Mouse (Mus musculus) CH12.LX (cell line): ENCODE measurements around the gene Nfatc2. TPM values are rescaled to one million over a fixed set of nuclear protein-coding genes. Genes with fewer than 3 reads are reported as not detected.

ENCODE experiments used
- DNase-seq: peaks from one replicate; pipeline ENCODE4 v3.0.0-alpha.2; 2013; ENCODE audit errors: extremely low read depth
- H3K27ac ChIP-seq: 2 replicates; pipeline ENCODE4 v1.5.1; 2012; ENCODE audit warnings: low read depth, mild to moderate bottlenecking, control low read depth, moderate library complexity; ENCODE audit not compliant: insufficient read depth
- H3K27me3 ChIP-seq: replicated peaks from 2 replicates; pipeline ENCODE3; 2012; ENCODE audit warnings: inconsistent platforms
- H3K36me3 ChIP-seq, 2 experiments: replicated peaks in 1 of 2; 2 replicates each; pipeline versions ENCODE3 to v1.6.1; 2012; ENCODE audit warnings: inconsistent platforms in 1 of 2, low read length in 1 of 2, mild to moderate bottlenecking in 1 of 2, mixed read lengths in 1 of 2, moderate library complexity in 1 of 2; ENCODE audit not compliant: control insufficient read depth in 1 of 2, insufficient read depth in 1 of 2
- H3K4me1 ChIP-seq, 2 experiments: 2 replicates each; pipeline ENCODE4 v1.6.1; 2012; ENCODE audit warnings: inconsistent platforms in 1 of 2, moderate library complexity in 1 of 2; ENCODE audit not compliant: insufficient read depth in 2 of 2, control insufficient read depth in 1 of 2
- H3K4me2 ChIP-seq: 2 replicates; pipeline ENCODE4 v1.6.1; 2012; ENCODE audit warnings: low read depth, mild to moderate bottlenecking, control low read depth; ENCODE audit not compliant: poor library complexity, insufficient read depth, severe bottlenecking
- H3K4me3 ChIP-seq, 3 experiments: fragments of 150-350 bp in 1 of 3; sonication (generic) in 1 of 3; replicated peaks in 1 of 3; 2 replicates each; pipeline versions ENCODE3 to v1.5.1; 2011 to 2012; ENCODE audit warnings: low read depth in 2 of 3, low read length in 2 of 3, mild to moderate bottlenecking in 2 of 3, moderate library complexity in 2 of 3, control low read depth in 1 of 3, improper control_type of control experiment in 1 of 3, inconsistent platforms in 1 of 3, mixed read lengths in 1 of 3; ENCODE audit not compliant: poor library complexity in 1 of 3
- H3K79me2 ChIP-seq: replicated peaks from 2 replicates; pipeline ENCODE4 v1.6.1; 2012; ENCODE audit warnings: mild to moderate bottlenecking, moderate library complexity; ENCODE audit not compliant: control insufficient read depth, poor library complexity, insufficient read depth, severe bottlenecking; ENCODE audit errors: extremely low read depth
- H3K9ac ChIP-seq: 2 replicates; pipeline ENCODE4 v1.6.1; 2012; ENCODE audit warnings: low read depth, mild to moderate bottlenecking, control low read depth, moderate library complexity; ENCODE audit not compliant: insufficient read depth
- H3K9me3 ChIP-seq: replicated peaks from 2 replicates; pipeline ENCODE3; 2012; ENCODE audit warnings: low read length, inconsistent platforms, mixed read lengths
- BHLHE40 ChIP-seq: IDR thresholded peaks from 2 replicates; pipeline ENCODE4 v1.6.1; 2011; ENCODE audit warnings: mild to moderate bottlenecking, low read depth, low read length, improper control_type of control experiment
- CHD1 ChIP-seq: IDR thresholded peaks from 2 replicates; pipeline ENCODE4 v1.6.1; 2012; ENCODE audit warnings: low read depth, low read length, improper control_type of control experiment, inconsistent platforms
- CTCF ChIP-seq, 2 experiments: IDR thresholded peaks in 1 of 2; conservative IDR thresholded peaks in 1 of 2; 2 replicates each; pipeline ENCODE4 v1.5.1; 2011 to 2012; ENCODE audit warnings: low read depth in 2 of 2, low read length in 2 of 2, improper control_type of control experiment in 1 of 2, inconsistent platforms in 1 of 2, mild to moderate bottlenecking in 1 of 2, moderate library complexity in 1 of 2
- ELF1 ChIP-seq: IDR thresholded peaks from 2 replicates; pipeline ENCODE4 v1.6.1; 2014; ENCODE audit warnings: low read depth, mild to moderate bottlenecking, inconsistent platforms, low read length, improper control_type of control experiment
- ETS1 ChIP-seq: conservative IDR thresholded peaks from 2 replicates; pipeline ENCODE4 v1.6.1; 2012; ENCODE audit warnings: low read depth, mild to moderate bottlenecking, inconsistent platforms, low read length, improper control_type of control experiment, moderate library complexity
- GABPA ChIP-seq: IDR thresholded peaks from 2 replicates; pipeline ENCODE4 v1.6.1; 2012; ENCODE audit warnings: low read depth, low read length, improper control_type of control experiment, inconsistent platforms; ENCODE audit not compliant: insufficient replicate concordance
- JUN ChIP-seq: IDR thresholded peaks from 2 replicates; pipeline ENCODE4 v1.6.1; 2011; ENCODE audit warnings: low read depth, mild to moderate bottlenecking, low read length, improper control_type of control experiment, moderate library complexity; ENCODE audit not compliant: insufficient read depth
- KAT2A ChIP-seq: IDR thresholded peaks from 2 replicates; pipeline ENCODE4 v1.6.1; 2012; ENCODE audit warnings: low read length, improper control_type of control experiment, inconsistent platforms; ENCODE audit not compliant: insufficient replicate concordance
- MAFK ChIP-seq: IDR thresholded peaks from 2 replicates; pipeline ENCODE4 v1.6.1; 2011; ENCODE audit warnings: low read length, improper control_type of control experiment; ENCODE audit not compliant: insufficient replicate concordance
- MAX ChIP-seq: IDR thresholded peaks from 2 replicates; pipeline ENCODE4 v1.6.1; 2011; ENCODE audit warnings: low read length, improper control_type of control experiment
- MEF2A ChIP-seq: IDR thresholded peaks from 2 replicates; pipeline ENCODE4 v1.6.1; 2014; ENCODE audit warnings: low read depth, mild to moderate bottlenecking, inconsistent platforms, low read length, improper control_type of control experiment, borderline replicate concordance
- MXI1 ChIP-seq: IDR thresholded peaks from 2 replicates; pipeline ENCODE4 v1.6.1; 2011; ENCODE audit warnings: mild to moderate bottlenecking, low read depth, low read length, improper control_type of control experiment
- MYC ChIP-seq: IDR thresholded peaks from 2 replicates; pipeline ENCODE4 v1.6.1; 2011; ENCODE audit warnings: low read depth, mild to moderate bottlenecking, improper control_type of control experiment, low read length
- NELFE ChIP-seq: IDR thresholded peaks from 2 replicates; pipeline ENCODE4 v1.6.1; 2011; ENCODE audit warnings: low read depth, low read length, improper control_type of control experiment
- PAX5 ChIP-seq: IDR thresholded peaks from 2 replicates; pipeline ENCODE4 v1.6.1; 2012; ENCODE audit warnings: low read length, inconsistent platforms, mixed read lengths
- POLR2A ChIP-seq: IDR thresholded peaks from 2 replicates; pipeline ENCODE4 v1.6.1; 2011; ENCODE audit warnings: low read depth, mild to moderate bottlenecking, improper control_type of control experiment, low read length
- POLR2AphosphoS2 ChIP-seq: IDR thresholded peaks from 2 replicates; pipeline ENCODE4 v1.6.1; 2011; ENCODE audit warnings: low read depth, low read length, improper control_type of control experiment
- SIN3A ChIP-seq: IDR thresholded peaks from 2 replicates; pipeline ENCODE4 v1.6.1; 2012; ENCODE audit warnings: low read length, improper control_type of control experiment, inconsistent platforms
- SMC3 ChIP-seq: IDR thresholded peaks from 2 replicates; pipeline ENCODE4 v1.6.1; 2011; ENCODE audit warnings: low read depth, low read length, improper control_type of control experiment
- TBP ChIP-seq: conservative IDR thresholded peaks from 2 replicates; pipeline ENCODE4 v1.6.1; 2011; ENCODE audit warnings: low read depth, low read length, improper control_type of control experiment
- USF1 ChIP-seq: IDR thresholded peaks from 2 replicates; pipeline ENCODE4 v1.6.1; 2014; ENCODE audit warnings: low read depth, mild to moderate bottlenecking, inconsistent platforms, low read length, improper control_type of control experiment
- USF2 ChIP-seq: conservative IDR thresholded peaks from 2 replicates; pipeline ENCODE4 v1.6.1; 2011; ENCODE audit warnings: low read depth, low read length, improper control_type of control experiment
- ZC3H11A ChIP-seq: IDR thresholded peaks from 2 replicates; pipeline ENCODE4 v1.6.1; 2012; ENCODE audit warnings: low read depth, mild to moderate bottlenecking, inconsistent platforms, low read length, improper control_type of control experiment
- ZKSCAN1 ChIP-seq: IDR thresholded peaks from 2 replicates; pipeline ENCODE4 v1.6.1; 2012; ENCODE audit warnings: low read depth, inconsistent platforms, low read length, improper control_type of control experiment, borderline replicate concordance
- ZMIZ1 ChIP-seq: IDR thresholded peaks from 2 replicates; pipeline ENCODE4 v1.6.1; 2012; ENCODE audit warnings: low read depth, mild to moderate bottlenecking, inconsistent platforms, low read length, improper control_type of control experiment
- dilution Hi-C: fragments of 300-500 bp; cut with MboI; formaldehyde crosslinking; loops from 2 replicates; pipeline ENCODE4 v1.14.3; 2020; ENCODE audit warnings: low sequenced_read_pairs; ENCODE audit not compliant: extremely low pct_unique_long_range_greater_than_20kb, extremely low pct_ligation_motif_present
- in situ Hi-C: fragments of 300-500 bp; cut with MboI; formaldehyde crosslinking; loops from 3 replicates; pipeline ENCODE4 v1.14.3; 2019; ENCODE audit warnings: low sequenced_read_pairs, low pct_ligation_motif_present, low pct_unique_long_range_greater_than_20kb, mixed read lengths
- polyA plus RNA-seq: library from polyadenylated mRNA; unstranded; fragments of >175 nt; gene quantifications from 2 replicates; pipeline ENCODE4 v1.2.1, GENCODE M21; 2012; ENCODE audit warnings: low read depth; ENCODE audit not compliant: insufficient read length
- total RNA-seq, 2 experiments: library from RNA; depleted of rRNA; stranded (reverse); fragments of 300-350 nt in 1 of 2; fragments of >200 nt in 1 of 2; gene quantifications; 2 replicates each; pipeline ENCODE4 v1.2.3; 2012 to 2014

Nfatc2 gene
- total and polyA plus RNA-seq, 3 experiments = 1.8 to 4.8 (median 3.6) TPM

DNA sequence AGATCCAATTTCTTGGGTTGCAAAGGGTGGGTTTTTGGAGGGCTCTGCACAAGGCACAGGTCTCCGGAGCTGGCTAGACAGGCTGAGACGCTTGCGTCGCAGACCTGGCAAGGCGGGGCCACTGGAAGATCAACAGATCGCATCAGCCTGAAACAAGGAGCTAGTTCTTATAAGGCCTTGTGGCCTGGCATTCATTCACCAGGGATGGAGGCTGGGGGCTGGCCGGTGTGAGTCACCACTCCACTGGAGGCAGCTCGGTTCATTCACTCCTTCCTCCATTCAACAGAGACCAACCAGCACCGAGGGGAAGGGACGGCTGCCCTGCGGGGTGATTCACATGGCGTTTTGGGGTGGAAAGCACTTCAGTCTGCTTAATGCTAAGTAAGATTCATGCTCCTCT lies 52.1 kb downstream of the Nfatc2 start:
- Histone ChIP-seq H3K9me3 (no peaks in the 10 kb centered on the region), H3K4me3 (no peak overlapping the region), H3K9ac (no peak overlapping the region), H3K4me2 (no peak overlapping the region), H3K36me3 (peaks cover 4 to 75% of the 10 kb centered on the region in 2 experiments), H3K4me1 (peaks cover 10 to 16% of the 10 kb centered on the region in 2 experiments), H3K27me3 (no peaks in the 10 kb centered on the region), H3K27ac (no peak overlapping the region), H3K79me2 (no peaks in the 10 kb centered on the region)
- in situ Hi-C loops = no loop called here
- no peak for DNase-seq
- TF ChIP-seq ZKSCAN1 (no peak), USF2 (no peak), ETS1 (no peak), CTCF (conservative IDR thresholded peaks at IDR 0.05 in 1 of 2, IDR thresholded peaks at IDR 0.05 in 1 of 2; ENCODE audit: low read depth in 2 of 2, low read length in 2 of 2) (no peak), MYC (no peak), SIN3A (no peak), BHLHE40 (no peak), MAX (no peak), MAFK (no peak), NELFE (no peak), USF1 (no peak), MXI1 (no peak), POLR2AphosphoS2 (no peak), ELF1 (no peak), TBP (no peak)
- dilution Hi-C loops = no loop called here

DNA sequence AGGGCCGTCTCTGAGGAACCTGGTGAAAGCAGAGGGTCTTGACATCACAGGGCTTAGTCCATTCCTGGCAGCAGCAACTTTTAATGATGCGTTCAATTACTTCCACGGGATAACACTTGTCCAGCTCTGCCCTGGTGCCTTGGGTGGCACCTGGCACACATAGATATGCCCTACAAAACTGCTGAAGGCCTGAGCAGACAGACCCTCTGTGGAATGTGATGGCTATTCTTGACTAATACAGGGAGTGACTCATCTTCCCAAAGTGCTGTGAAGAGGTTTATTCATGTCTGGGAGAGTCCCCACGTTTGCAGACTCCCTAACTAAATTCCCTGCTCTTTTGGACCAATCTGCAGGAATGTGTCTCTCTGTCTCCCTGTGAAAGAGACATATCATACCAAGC lies 53.4 kb downstream of the Nfatc2 start:
- dilution Hi-C loops = no loop called here

More for the DNA sequence above, 53.4 kb downstream of the Nfatc2 start:
- no peak overlapping the region for H3K4me2 ChIP-seq
- H3K9ac ChIP-seq = no peak overlapping the region
- peaks cover 0 to 73% of the 10 kb centered on the region in 2 experiments for H3K36me3 ChIP-seq
- no peaks in the 10 kb centered on the region for H3K27me3 ChIP-seq
- H3K4me1 ChIP-seq = peaks cover 19 to 26% of the 10 kb centered on the region in 2 experiments
- in situ Hi-C loops = no loop called here
- H3K4me3 ChIP-seq = no peak overlapping the region
- no peak for DNase-seq
- TF ChIP-seq MAX = no peak
- no peak for TF ChIP-seq CHD1
- no peak for TF ChIP-seq NELFE
- no peak for TF ChIP-seq JUN
- no peak for TF ChIP-seq ZC3H11A
- no peak for TF ChIP-seq CTCF (conservative IDR thresholded peaks at IDR 0.05 in 1 of 2, IDR thresholded peaks at IDR 0.05 in 1 of 2; ENCODE audit: low read depth in 2 of 2, low read length in 2 of 2)
- TF ChIP-seq USF2 = no peak
- TF ChIP-seq SIN3A = no peak
- no peak for TF ChIP-seq MAFK
- no peak for TF ChIP-seq TBP
- no peak for TF ChIP-seq ETS1
- no peak for TF ChIP-seq POLR2AphosphoS2
- no peak for TF ChIP-seq ZMIZ1
- no peak for TF ChIP-seq MEF2A
- no peak for TF ChIP-seq SMC3
- no peak for TF ChIP-seq GABPA
- TF ChIP-seq KAT2A = no peak
- no peak for TF ChIP-seq ZKSCAN1
- TF ChIP-seq POLR2A = no peak
- no peak for TF ChIP-seq PAX5
- TF ChIP-seq, all 38 proteins: peak for 0
- no peaks in the 10 kb centered on the region for H3K9me3 ChIP-seq
- no peak overlapping the region for H3K27ac ChIP-seq
- no peaks in the 10 kb centered on the region for H3K79me2 ChIP-seq
